ENCODE assay signal across 7 mouse cellular contexts in the genomic region with DNA sequence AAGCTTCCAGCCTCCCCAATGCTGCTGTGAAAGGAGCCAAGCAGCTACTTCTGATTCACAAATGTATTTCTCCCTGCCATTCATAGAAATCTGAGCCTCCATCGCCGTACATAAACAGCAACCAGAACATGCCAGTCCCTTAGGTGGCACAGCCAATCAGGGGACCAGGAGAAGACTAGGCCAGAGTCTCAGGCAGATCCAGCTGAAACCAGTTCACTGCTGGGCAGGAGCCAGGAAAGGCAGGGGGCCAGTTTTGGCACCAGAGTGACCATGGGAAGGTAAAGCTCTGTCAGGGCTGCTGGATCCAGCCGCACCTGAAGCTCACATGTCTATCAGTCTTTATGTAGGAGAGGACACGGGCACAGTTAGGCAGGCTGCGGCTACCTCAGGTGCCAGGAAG.
"Had no signal": no experiment of that assay in that cellular context is flagged by ENCODE, and none has a peak within 500 bp of the region (broad histone marks: within the 10 kb centered on the region; RNA-seq: fewer than 3 reads in every experiment).

No protein-coding gene starts in this region.

- H3K9me3 ChIP-seq: kidney, embryonic 15.5 days; limb, embryonic 12.5 days; limb, embryonic 15.5 days; midbrain, embryonic 13.5 days had no signal

- H3K4me3 ChIP-seq: limb, embryonic 15.5 days; midbrain, embryonic 13.5 days; myocyte had no signal

- DNase-seq: left cerebral cortex, postnatal 4 days; thymus, adult 18-20 months had no signal
